Mouse (Mus musculus): Measurements from ENCODE around the gene Atf7ip.

Atf7ip gene

GRCm38 (mm10) chr6:136525567-136525966 is 19.6 kb downstream of the Atf7ip start:
- DNase-seq, result no peak

- DNase-seq, result no peak
Measured at GRCm38 (mm10) chr6:136529156-136529555, 23.2 kb downstream of the Atf7ip start.

- DNase-seq, result peak; percentile 42
Measured at GRCm38 (mm10) chr6:136531792-136532230, 25.8 kb downstream of the Atf7ip start.

GRCm38 (mm10) chr6:136532535-136533291 is 26.7 kb downstream of the Atf7ip start:
- DNase-seq, result peak; percentile 87

GRCm38 (mm10) chr6:136533804-136534203 is 27.8 kb downstream of the Atf7ip start:
- DNase-seq, result no peak

- DNase-seq, result no peak
Measured at GRCm38 (mm10) chr6:136534444-136534843, 28.5 kb downstream of the Atf7ip start.

GRCm38 (mm10) chr6:136535176-136535575 is 29.2 kb downstream of the Atf7ip start:
- no peak for DNase-seq

- no peak for DNase-seq
Measured at GRCm38 (mm10) chr6:136536121-136536520, 30.2 kb downstream of the Atf7ip start.

- DNase-seq, result no peak
Measured at GRCm38 (mm10) chr6:136541350-136541749, 35.4 kb downstream of the Atf7ip start.

GRCm38 (mm10) chr6:136542105-136542504 is 36.1 kb downstream of the Atf7ip start:
- no peak for DNase-seq

- peak; percentile 68 for DNase-seq
Measured at GRCm38 (mm10) chr6:136543164-136543563, 37.2 kb downstream of the Atf7ip start.

- no peak for DNase-seq
Measured at GRCm38 (mm10) chr6:136545284-136545870, 39.4 kb downstream of the Atf7ip start.

- no peak for DNase-seq
Measured at GRCm38 (mm10) chr6:136546286-136546685, 40.3 kb downstream of the Atf7ip start.

- DNase-seq, result no peak
Measured at GRCm38 (mm10) chr6:136546987-136547386, 41.0 kb downstream of the Atf7ip start.

GRCm38 (mm10) chr6:136548041-136548770 is 42.2 kb downstream of the Atf7ip start:
- DNase-seq, result peak; percentile 73

- DNase-seq, result peak; percentile 57
Measured at GRCm38 (mm10) chr6:136548796-136549195, 42.8 kb downstream of the Atf7ip start.

GRCm38 (mm10) chr6:136549606-136550005 is 43.6 kb downstream of the Atf7ip start:
- no peak for DNase-seq

- DNase-seq, result peak; percentile 44
Measured at GRCm38 (mm10) chr6:136550596-136551304, 44.8 kb downstream of the Atf7ip start.

GRCm38 (mm10) chr6:136551550-136552109 is 45.7 kb downstream of the Atf7ip start:
- no peak for DNase-seq

GRCm38 (mm10) chr6:136553156-136553555 is 47.2 kb downstream of the Atf7ip start:
- no peak for DNase-seq

GRCm38 (mm10) chr6:136553767-136554569 is 48.0 kb downstream of the Atf7ip start:
- DNase-seq, result peak; percentile 67
